Mouse (Mus musculus) MEL (cell line): Measurements from ENCODE around the gene Gdpd3. TPM values are rescaled to one million over a fixed set of nuclear protein-coding genes. Genes with fewer than 3 reads are reported as not detected.

ENCODE experiments used
- DNase-seq: peaks from one replicate; pipeline ENCODE4 v3.0.0; 2011; ENCODE audit warnings: low read depth, low spot score
- H3K27ac ChIP-seq: 2 replicates; pipeline ENCODE4 v1.5.1; 2012; ENCODE audit warnings: low read depth, mild to moderate bottlenecking, control low read depth, low read length, moderate library complexity; ENCODE audit not compliant: control insufficient read depth
- H3K27me3 ChIP-seq, 2 experiments: fragments of 150-350 bp in 1 of 2; sonication (generic) in 1 of 2; 2 replicates each; pipeline ENCODE4 v1.6.1; 2012; ENCODE audit warnings: low read length in 2 of 2, mild to moderate bottlenecking in 2 of 2, improper control_type of control experiment in 1 of 2, moderate library complexity in 1 of 2; ENCODE audit not compliant: insufficient read depth in 2 of 2, control insufficient read depth in 1 of 2
- H3K36me3 ChIP-seq, 2 experiments: 2 replicates each; pipeline ENCODE4 v1.6.1; 2012 to 2014; ENCODE audit warnings: low read length in 2 of 2, improper control_type of control experiment in 1 of 2, inconsistent platforms in 1 of 2, mild to moderate bottlenecking in 1 of 2; ENCODE audit not compliant: insufficient read depth in 2 of 2, control insufficient read depth in 1 of 2
- H3K4me1 ChIP-seq, 2 experiments: fragments of 150-350 bp in 1 of 2; sonication (generic) in 1 of 2; 2 replicates each; pipeline ENCODE4 v1.6.1; 2012; ENCODE audit warnings: low read length in 2 of 2, improper control_type of control experiment in 1 of 2, mild to moderate bottlenecking in 1 of 2; ENCODE audit not compliant: insufficient read depth in 2 of 2, control insufficient read depth in 1 of 2
- H3K4me3 ChIP-seq, 2 experiments: fragments of 150-350 bp in 1 of 2; sonication (generic) in 1 of 2; 2 replicates each; pipeline ENCODE4 v1.5.1; 2012; ENCODE audit warnings: low read depth in 2 of 2, low read length in 2 of 2, mild to moderate bottlenecking in 2 of 2, moderate library complexity in 2 of 2, control low read depth in 1 of 2, improper control_type of control experiment in 1 of 2; ENCODE audit not compliant: control insufficient read depth in 1 of 2, insufficient read depth in 1 of 2
- H3K79me2 ChIP-seq: 2 replicates; pipeline ENCODE4 v1.6.1; 2012; ENCODE audit warnings: mild to moderate bottlenecking, low read length, moderate library complexity; ENCODE audit not compliant: control insufficient read depth, poor library complexity, insufficient read depth
- H3K9ac ChIP-seq: 2 replicates; pipeline ENCODE4 v1.6.1; 2012; ENCODE audit warnings: low read depth, mild to moderate bottlenecking, control low read depth, low read length, moderate library complexity; ENCODE audit not compliant: control insufficient read depth, poor library complexity, severe bottlenecking
- H3K9me3 ChIP-seq: fragments of 150-350 bp; sonication (generic); replicated peaks from 2 replicates; pipeline ENCODE4 v1.6.1; 2012; ENCODE audit warnings: mild to moderate bottlenecking, low read length, improper control_type of control experiment, moderate library complexity; ENCODE audit not compliant: insufficient read depth
- CHD2 ChIP-seq: IDR thresholded peaks from 2 replicates; pipeline ENCODE4 v1.6.1; 2011; ENCODE audit warnings: low read length, improper control_type of control experiment
- E2F4 ChIP-seq: IDR thresholded peaks from 2 replicates; pipeline ENCODE4 v1.6.1; 2011; ENCODE audit warnings: low read depth, low read length, improper control_type of control experiment, borderline replicate concordance
- ELF1 ChIP-seq: IDR thresholded peaks from 2 replicates; pipeline ENCODE4 v1.6.1; 2014; ENCODE audit warnings: low read depth, mild to moderate bottlenecking, inconsistent platforms, low read length, improper control_type of control experiment, moderate library complexity
- EP300 ChIP-seq, 2 experiments: IDR thresholded peaks; 2 replicates each; pipeline ENCODE4 v1.6.1; 2011; ENCODE audit warnings: improper control_type of control experiment in 2 of 2, low read length in 2 of 2, low read depth in 1 of 2, mild to moderate bottlenecking in 1 of 2
- GATA1 ChIP-seq: IDR thresholded peaks from 2 replicates; pipeline ENCODE4 v1.6.1; 2011; ENCODE audit warnings: low read depth, low read length, improper control_type of control experiment
- MYB ChIP-seq: IDR thresholded peaks from 2 replicates; pipeline ENCODE4 v1.6.1; 2011; ENCODE audit warnings: mild to moderate bottlenecking, low read depth, low read length, improper control_type of control experiment
- MYC ChIP-seq: IDR thresholded peaks from 2 replicates; pipeline ENCODE4 v1.6.1; 2011; ENCODE audit warnings: low read depth, mild to moderate bottlenecking, low read length, improper control_type of control experiment, moderate library complexity
- NRF1 ChIP-seq: IDR thresholded peaks from 2 replicates; pipeline ENCODE4 v1.6.1; 2014; ENCODE audit warnings: low read depth, mild to moderate bottlenecking, inconsistent platforms, low read length, improper control_type of control experiment, moderate library complexity; ENCODE audit not compliant: poor library complexity, insufficient read depth, severe bottlenecking
- POLR2AphosphoS2 ChIP-seq: IDR thresholded peaks from 2 replicates; pipeline ENCODE4 v1.6.1; 2011; ENCODE audit warnings: low read length, improper control_type of control experiment
- POLR2AphosphoS5 ChIP-seq: IDR thresholded peaks from 2 replicates; pipeline ENCODE4 v1.6.1; 2012; ENCODE audit warnings: low read depth, borderline replicate concordance, mild to moderate bottlenecking, inconsistent platforms, low read length, moderate library complexity, mixed read lengths
- RCOR1 ChIP-seq: IDR thresholded peaks from 2 replicates; pipeline ENCODE4 v1.6.1; 2012; ENCODE audit warnings: low read depth, mild to moderate bottlenecking, inconsistent platforms, low read length, improper control_type of control experiment
- SIN3A ChIP-seq: IDR thresholded peaks from 2 replicates; pipeline ENCODE4 v1.6.1; 2012; ENCODE audit warnings: low read length, improper control_type of control experiment, inconsistent platforms
- SMC3 ChIP-seq: IDR thresholded peaks from 2 replicates; pipeline ENCODE4 v1.6.1; 2011; ENCODE audit warnings: low read depth, low read length, improper control_type of control experiment
- TCF12 ChIP-seq: IDR thresholded peaks from 2 replicates; pipeline ENCODE4 v1.6.1; 2014; ENCODE audit warnings: low read depth, mild to moderate bottlenecking, inconsistent platforms, low read length, improper control_type of control experiment, moderate library complexity
- UBTF ChIP-seq: IDR thresholded peaks from 2 replicates; pipeline ENCODE4 v1.6.1; 2012; ENCODE audit warnings: low read depth, mild to moderate bottlenecking, inconsistent platforms, low read length, improper control_type of control experiment, moderate library complexity, borderline replicate concordance; ENCODE audit not compliant: insufficient read depth
- USF1 ChIP-seq: IDR thresholded peaks from 2 replicates; pipeline ENCODE4 v1.6.1; 2014; ENCODE audit warnings: low read depth, mild to moderate bottlenecking, inconsistent platforms, low read length, improper control_type of control experiment, moderate library complexity
- ZKSCAN1 ChIP-seq: IDR thresholded peaks from 2 replicates; pipeline ENCODE4 v1.6.1; 2012; ENCODE audit warnings: low read depth, mild to moderate bottlenecking, inconsistent platforms, low read length, improper control_type of control experiment, moderate library complexity
- ZNF384 ChIP-seq: IDR thresholded peaks from 2 replicates; pipeline ENCODE4 v1.6.1; 2012; ENCODE audit warnings: low read depth, mild to moderate bottlenecking, inconsistent platforms, low read length, improper control_type of control experiment
- polyA plus RNA-seq, 2 experiments: library from polyadenylated mRNA; stranded (reverse) in 1 of 2; unstranded in 1 of 2; fragments of >175 nt in 1 of 2; fragments of >200 nt in 1 of 2; gene quantifications; 2 replicates each; pipeline versions ENCODE4 v1.2.1 to v1.2.4; 2012; ENCODE audit warnings: low replicate concordance in 2 of 2, low read depth in 1 of 2; ENCODE audit not compliant: insufficient read length in 2 of 2, insufficient read depth in 1 of 2, missing spikeins in 1 of 2
- total RNA-seq: library from RNA; depleted of rRNA; stranded (reverse); fragments of 300-350 nt; gene quantifications from 2 replicates; pipeline ENCODE4 v1.2.3, GENCODE M21; 2012; rRNA removed

The Gdpd3 gene
- total and polyA plus RNA-seq, 3 experiments = 12.7 to 13.0 TPM; not detected in 1

GRCm38 (mm10) chr7:126823940-126824339 is 57.8 kb downstream of the Gdpd3 start:
- Histone ChIP-seq H3K4me1 (peaks cover 2 to 8% of the 10 kb centered on the region in 2 experiments; a peak in 2 of 4 replicates), H3K4me3 (no peak overlapping the region), H3K27me3 (no peaks in the 10 kb centered on the region), H3K27ac (no peak overlapping the region), H3K79me2 (no peaks in the 10 kb centered on the region), H3K9ac (no peak overlapping the region), H3K9me3 (no peaks in the 10 kb centered on the region), H3K36me3 (no peaks in the 10 kb centered on the region)
- TF ChIP-seq RCOR1 = no peak
- TF ChIP-seq ELF1 = no peak
- TF ChIP-seq SMC3 = no peak
- TF ChIP-seq GATA1 = no peak
- TF ChIP-seq UBTF = no peak
- no peak for TF ChIP-seq POLR2AphosphoS5
- no peak for TF ChIP-seq EP300 (IDR thresholded peaks at IDR 0.05; ENCODE audit: low read depth in 1 of 2, low read length in 2 of 2)
- TF ChIP-seq MYB = no peak
- no peak for TF ChIP-seq MYC
- no peak for TF ChIP-seq SIN3A
- TF ChIP-seq NRF1 = no peak
- no peak for TF ChIP-seq USF1
- TF ChIP-seq ZNF384 = no peak
- no peak for TF ChIP-seq E2F4
- TF ChIP-seq CHD2 = no peak
- TF ChIP-seq TCF12 = no peak
- no peak for TF ChIP-seq POLR2AphosphoS2
- TF ChIP-seq ZKSCAN1 = no peak
- no peak for DNase-seq

Other genes starting within 250 kb of the Gdpd3 start
- gene Eif3c, start 199.9 kb upstream of the Gdpd3 start, total RNA-seq = 233 and 270 TPM in 2 replicates
- 100 to 1,000 TPM; 404 to 819 TPM for gene Eif3c, start 199.9 kb upstream of the Gdpd3 start, polyA plus RNA-seq
- 0.23 and 0.56 TPM in 2 replicates for gene Apobr, start 181.4 kb upstream of the Gdpd3 start, total RNA-seq
- gene Apobr, start 181.4 kb upstream of the Gdpd3 start, polyA plus RNA-seq = 1 to 10 TPM in 1 of 2 experiments, not detected in 1; 5.4 TPM
- 16.2 and 20.5 TPM in 2 replicates for gene Cln3, start 180.5 kb upstream of the Gdpd3 start, total RNA-seq
- gene Cln3, start 180.5 kb upstream of the Gdpd3 start, polyA plus RNA-seq = 10 to 100 TPM in 1 of 2 experiments, not detected in 1; 61.9 TPM
- not detected in 2 replicates for gene Il27, start 171.4 kb upstream of the Gdpd3 start, total RNA-seq
- gene Il27, start 171.4 kb upstream of the Gdpd3 start, polyA plus RNA-seq = under 1 TPM in 1 of 2 experiments, not detected in 1; 0.07 TPM
- 1.8 and 9.5 TPM in 2 replicates for gene Nupr1, start 135.5 kb upstream of the Gdpd3 start, total RNA-seq
- gene Nupr1, start 135.5 kb upstream of the Gdpd3 start, polyA plus RNA-seq = 10 to 100 TPM in 1 of 2 experiments, not detected in 1; 11.0 TPM
- gene Sgf29, start 117.0 kb upstream of the Gdpd3 start, total RNA-seq = 56.1 and 81.7 TPM in 2 replicates
- 100 to 1,000 TPM in 1 of 2 experiments, not detected in 1; 117 TPM for gene Sgf29, start 117.0 kb upstream of the Gdpd3 start, polyA plus RNA-seq
- not detected in 2 replicates for gene Sult1a1, start 89.9 kb upstream of the Gdpd3 start, total RNA-seq
- gene Sult1a1, start 89.9 kb upstream of the Gdpd3 start, polyA plus RNA-seq = under 1 TPM in 1 of 2 experiments, not detected in 1; 0.36 TPM
- gene Bola2, start 70.9 kb upstream of the Gdpd3 start, total RNA-seq = 138 and 163 TPM in 2 replicates
- 100 to 1,000 TPM in 1 of 2 experiments, not detected in 1; 436 TPM for gene Bola2, start 70.9 kb upstream of the Gdpd3 start, polyA plus RNA-seq
- 4.6 and 5.4 TPM in 2 replicates for gene Slx1b, start 70.5 kb upstream of the Gdpd3 start, total RNA-seq
- gene Slx1b, start 70.5 kb upstream of the Gdpd3 start, polyA plus RNA-seq = 10 to 100 TPM in 1 of 2 experiments, not detected in 1; 10.2 TPM
- gene Coro1a, start 58.5 kb upstream of the Gdpd3 start, total RNA-seq = 195 and 279 TPM in 2 replicates
- 100 to 1,000 TPM in 1 of 2 experiments, not detected in 1; 204 TPM for gene Coro1a, start 58.5 kb upstream of the Gdpd3 start, polyA plus RNA-seq
- gene Mapk3, start 6.7 kb upstream of the Gdpd3 start, total RNA-seq = 5.2 and 7.1 TPM in 2 replicates
- gene Mapk3, start 6.7 kb upstream of the Gdpd3 start, polyA plus RNA-seq = 10 to 100 TPM in 1 of 2 experiments, not detected in 1; 45.1 TPM
- 2.1 and 2.7 TPM in 2 replicates for gene Ypel3, start 10.6 kb downstream of the Gdpd3 start, total RNA-seq
- 10 to 100 TPM in 1 of 2 experiments, not detected in 1; 12.6 TPM for gene Ypel3, start 10.6 kb downstream of the Gdpd3 start, polyA plus RNA-seq
- gene Tbx6, start 15.1 kb downstream of the Gdpd3 start, total RNA-seq = 0.12 and 0.13 TPM in 2 replicates
- under 1 TPM in 1 of 2 experiments, not detected in 1; 0.15 TPM for gene Tbx6, start 15.1 kb downstream of the Gdpd3 start, polyA plus RNA-seq
- 255 and 257 TPM in 2 replicates for gene Ppp4c, start 26.2 kb downstream of the Gdpd3 start, total RNA-seq
- gene Ppp4c, start 26.2 kb downstream of the Gdpd3 start, polyA plus RNA-seq = 100 to 1,000 TPM; 265 to 540 TPM
- 1.7 TPM in 2 replicates for gene Fam57b, start 31.3 kb downstream of the Gdpd3 start, total RNA-seq
- gene Fam57b, start 31.3 kb downstream of the Gdpd3 start, polyA plus RNA-seq = under 1 TPM in 1 of 2 experiments, not detected in 1; 0.50 TPM
- not detected in 2 replicates for gene 4930451I11Rik, start 65.3 kb downstream of the Gdpd3 start, total RNA-seq
- gene 4930451I11Rik, start 65.3 kb downstream of the Gdpd3 start, polyA plus RNA-seq = not detected
- gene Doc2a, start 81.1 kb downstream of the Gdpd3 start, total RNA-seq = 1.6 and 2.3 TPM in 2 replicates
- not detected for gene Doc2a, start 81.1 kb downstream of the Gdpd3 start, polyA plus RNA-seq
- 44.0 and 55.6 TPM in 2 replicates for gene Hirip3, start 95.6 kb downstream of the Gdpd3 start, total RNA-seq
- gene Hirip3, start 95.6 kb downstream of the Gdpd3 start, polyA plus RNA-seq = 100 to 1,000 TPM in 1 of 2 experiments, not detected in 1; 137 TPM
- 77.1 and 93.0 TPM in 2 replicates for gene Ino80e, start 96.0 kb downstream of the Gdpd3 start, total RNA-seq
- 100 to 1,000 TPM; 189 to 476 TPM for gene Ino80e, start 96.0 kb downstream of the Gdpd3 start, polyA plus RNA-seq
- 26.2 and 34.2 TPM in 2 replicates for gene Taok2, start 118.4 kb downstream of the Gdpd3 start, total RNA-seq
- gene Taok2, start 118.4 kb downstream of the Gdpd3 start, polyA plus RNA-seq = 10 to 100 TPM; 29.0 to 52.3 TPM
- 18.0 and 18.8 TPM in 2 replicates for gene Tmem219, start 156.6 kb downstream of the Gdpd3 start, total RNA-seq
- gene Tmem219, start 156.6 kb downstream of the Gdpd3 start, polyA plus RNA-seq = 10 to 100 TPM in 1 of 2 experiments, not detected in 1; 34.5 TPM
- 17.7 and 18.1 TPM in 2 replicates for gene Kctd13, start 162.5 kb downstream of the Gdpd3 start, total RNA-seq
- 10 to 100 TPM in 1 of 2 experiments, not detected in 1; 26.2 TPM for gene Kctd13, start 162.5 kb downstream of the Gdpd3 start, polyA plus RNA-seq
- gene Asphd1, start 183.2 kb downstream of the Gdpd3 start, total RNA-seq = 0.15 TPM in 1 of 2 replicates, not detected in the other
- gene Asphd1, start 183.2 kb downstream of the Gdpd3 start, polyA plus RNA-seq = under 1 TPM in 1 of 2 experiments, not detected in 1; 0.74 TPM
- gene Sez6l2, start 184.2 kb downstream of the Gdpd3 start, total RNA-seq = 0.49 and 2.0 TPM in 2 replicates
- gene Sez6l2, start 184.2 kb downstream of the Gdpd3 start, polyA plus RNA-seq = 1 to 10 TPM in 1 of 2 experiments, not detected in 1; 6.1 TPM
- gene Cdipt, start 209.6 kb downstream of the Gdpd3 start, total RNA-seq = 72.5 and 98.4 TPM in 2 replicates
- gene Cdipt, start 209.6 kb downstream of the Gdpd3 start, polyA plus RNA-seq = 100 to 1,000 TPM in 1 of 2 experiments, not detected in 1; 151 TPM
- gene Cdiptos, start 209.8 kb downstream of the Gdpd3 start, total RNA-seq = 0.35 and 0.49 TPM in 2 replicates
- gene Cdiptos, start 209.8 kb downstream of the Gdpd3 start, polyA plus RNA-seq = 1 to 10 TPM in 1 of 2 experiments, not detected in 1; 1.8 TPM
- 19.4 and 19.8 TPM in 2 replicates for gene Mvp, start 248.3 kb downstream of the Gdpd3 start, total RNA-seq
- 10 to 100 TPM in 1 of 2 experiments, not detected in 1; 20.6 TPM for gene Mvp, start 248.3 kb downstream of the Gdpd3 start, polyA plus RNA-seq